Comparison of ENCODE assay signal across 34 mouse cellular contexts in the genomic region with DNA sequence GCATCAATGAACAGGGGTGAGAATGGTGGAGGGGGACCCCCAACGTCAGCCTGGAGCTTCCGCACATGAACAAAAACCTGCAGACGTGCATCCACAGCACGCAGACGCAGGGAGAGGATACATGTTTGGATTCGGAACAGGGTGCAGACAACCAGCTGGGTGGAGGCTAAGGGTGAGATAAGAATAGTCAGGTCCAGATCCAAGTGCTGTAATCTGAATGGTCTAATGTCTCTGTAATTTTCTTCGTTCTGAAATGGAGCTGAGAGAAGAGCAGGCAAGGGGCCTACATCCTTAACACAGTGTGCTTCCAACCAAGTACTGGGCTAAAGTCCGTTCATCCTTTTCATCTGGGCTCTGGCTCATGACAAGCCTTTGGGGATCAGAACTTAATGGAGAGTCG. TPM values are rescaled to one million over a fixed set of nuclear protein-coding genes. Genes with fewer than 3 reads are reported as not detected.
DNase-seq lines count a peak whose midpoint lies in the region; ATAC-seq and TF ChIP-seq lines count a peak whose summit lies in the region.
"Had no signal": no experiment of that assay in that cellular context is flagged by ENCODE, and none has a peak within 500 bp of the region (broad histone marks: within the 10 kb centered on the region; RNA-seq: fewer than 3 reads in every experiment).

No protein-coding gene starts in this region.

- intact Hi-C loops in heart, adult 2 months (cut with DNase I) = no loop called here
- intact Hi-C loops in heart, postnatal 10 days (cut with DNase I) = no loop called here

- no peak overlapping the region for H3K4me2 ChIP-seq in lung, postnatal 0 days (replicated peaks; ENCODE audit: low read depth, low read length)
- H3K4me2 ChIP-seq in stomach, postnatal 0 days (replicated peaks; ENCODE audit: low read depth) = no peak overlapping the region
- H3K4me2 ChIP-seq: forebrain, embryonic 15.5 days; midbrain, embryonic 11.5 days had no signal

- DNase-seq in adrenal gland, adult 8-10 months = peak; percentile 25
- DNase-seq in adrenal gland, postnatal 10 days = no peak
- DNase-seq in heart, adult 2 months = peak; percentile 35 to 39
- no peak for DNase-seq in heart, postnatal 10 days
- no peak for DNase-seq in lung, postnatal 0 days (ENCODE audit: low spot score)
- no peak for DNase-seq in lung, adult 2 months
- no peak for DNase-seq in stomach, postnatal 0 days (ENCODE audit: low spot score)
- DNase-seq in kidney, postnatal 36 days = no peak
- DNase-seq: cerebellum, adult 18-20 months; layer of hippocampus, adult 9-11 months had no signal

- H3K9me3 ChIP-seq in lung, postnatal 0 days (ENCODE audit: low read length) = no peaks in the 10 kb centered on the region
- H3K9me3 ChIP-seq in stomach, postnatal 0 days (ENCODE audit: control insufficient read depth, low read length) = no peaks in the 10 kb centered on the region
- H3K9me3 ChIP-seq: embryonic facial prominence, embryonic 13.5 days; forebrain, embryonic 10.5 days; forebrain, embryonic 15.5 days; hindbrain, embryonic 12.5 days; intestine, embryonic 15.5 days; limb, embryonic 10.5 days; limb, embryonic 15.5 days; lung, embryonic 15.5 days; neural tube, embryonic 12.5 days had no signal

- no peak for TF ChIP-seq CTCF in heart, adult 2 months (IDR thresholded peaks at IDR 0.05)
- TF ChIP-seq CTCF in lung, postnatal 0 days (IDR thresholded peaks at IDR 0.05) = no peak
- no peak for TF ChIP-seq CTCF in lung, adult 2 months (IDR thresholded peaks at IDR 0.05; ENCODE audit: insufficient read depth, low read length)
- no peak for TF ChIP-seq CTCF in stomach, postnatal 0 days (IDR thresholded peaks at IDR 0.05; ENCODE audit: low read depth)

- H3K36me3 ChIP-seq in heart, adult 2 months (ENCODE audit: control insufficient read depth, insufficient read depth, low read length) = no peaks in the 10 kb centered on the region
- no peaks in the 10 kb centered on the region for H3K36me3 ChIP-seq in lung, postnatal 0 days (ENCODE audit: insufficient read depth, low read length)
- H3K36me3 ChIP-seq in stomach, postnatal 0 days (ENCODE audit: control insufficient read depth, insufficient read depth, low read length) = no peaks in the 10 kb centered on the region
- H3K36me3 ChIP-seq: embryonic facial prominence, embryonic 13.5 days; forebrain, embryonic 10.5 days; forebrain, embryonic 15.5 days; hindbrain, embryonic 12.5 days; intestine, embryonic 15.5 days; limb, embryonic 10.5 days; limb, embryonic 15.5 days; lung, embryonic 15.5 days; neural tube, embryonic 12.5 days had no signal

- H3K27ac ChIP-seq in heart, adult 2 months = peak overlapping the region; percentile 46; the same call in 1 of the 2 replicates
- peak overlapping the region; percentile 62 for H3K27ac ChIP-seq in lung, postnatal 0 days (ENCODE audit: low read length)
- H3K27ac ChIP-seq in stomach, postnatal 0 days (replicated peaks) = peak overlapping the region; percentile 65
- H3K27ac ChIP-seq: embryonic facial prominence, embryonic 13.5 days; forebrain, embryonic 10.5 days; forebrain, embryonic 15.5 days; hindbrain, embryonic 12.5 days; hindbrain, postnatal 0 days; intestine, embryonic 15.5 days; limb, embryonic 10.5 days; limb, embryonic 15.5 days; liver, embryonic 14.5 days; neural tube, embryonic 12.5 days had no signal

- no peaks in the 10 kb centered on the region for H3K27me3 ChIP-seq in heart, adult 2 months (ENCODE audit: control insufficient read depth, insufficient read depth, low read length)
- H3K27me3 ChIP-seq in lung, postnatal 0 days (replicated peaks; ENCODE audit: insufficient read depth, low read length) = no peaks in the 10 kb centered on the region
- no peaks in the 10 kb centered on the region for H3K27me3 ChIP-seq in stomach, postnatal 0 days (ENCODE audit: control insufficient read depth, insufficient read depth, low read length)
- H3K27me3 ChIP-seq: CH12.LX; embryonic facial prominence, embryonic 13.5 days; forebrain, embryonic 15.5 days; hindbrain, embryonic 12.5 days; intestine, embryonic 15.5 days; limb, embryonic 15.5 days; lung, embryonic 15.5 days; neural tube, embryonic 12.5 days had no signal

- H3K9ac ChIP-seq in heart, adult 2 months (ENCODE audit: low read depth, low read length) = no peak overlapping the region
- no peak overlapping the region for H3K9ac ChIP-seq in lung, postnatal 0 days (replicated peaks; ENCODE audit: low read depth)
- no peak overlapping the region for H3K9ac ChIP-seq in stomach, postnatal 0 days (ENCODE audit: low read length)
- H3K9ac ChIP-seq: embryonic facial prominence, embryonic 13.5 days; forebrain, embryonic 15.5 days; hindbrain, embryonic 12.5 days; intestine, embryonic 15.5 days; limb, embryonic 15.5 days; liver, embryonic 14.5 days; lung, embryonic 15.5 days; neural tube, embryonic 12.5 days had no signal

- TF ChIP-seq POLR2A in heart, adult 2 months (IDR thresholded peaks at IDR 0.05; ENCODE audit: insufficient read depth, low read depth, low read length) = no peak
- no peak for TF ChIP-seq POLR2A in lung, adult 2 months (IDR thresholded peaks at IDR 0.05; ENCODE audit: borderline replicate concordance, extremely low read depth, low read depth, low read length)

- peaks cover 7% of the 10 kb centered on the region for H3K4me1 ChIP-seq in heart, adult 2 months (ENCODE audit: control insufficient read depth, insufficient read depth, low read length)
- H3K4me1 ChIP-seq in lung, postnatal 0 days (ENCODE audit: insufficient read depth, low read depth, low read length) = peaks cover 8% of the 10 kb centered on the region; the same call in 1 of the 2 replicates
- H3K4me1 ChIP-seq in lung, adult 2 months (ENCODE audit: control insufficient read depth, insufficient read depth, low read length) = peaks cover 17% of the 10 kb centered on the region
- H3K4me1 ChIP-seq in stomach, postnatal 0 days (replicated peaks; ENCODE audit: control insufficient read depth, insufficient read depth) = peaks cover 4% of the 10 kb centered on the region
- H3K4me1 ChIP-seq: forebrain, embryonic 15.5 days had no signal

- no peak for TF ChIP-seq EP300 in heart, adult 2 months (IDR thresholded peaks at IDR 0.05; ENCODE audit: insufficient read depth, low read depth, low read length)
- no peak for TF ChIP-seq EP300 in lung, postnatal 0 days (IDR thresholded peaks at IDR 0.05)
- TF ChIP-seq EP300 in stomach, postnatal 0 days (optimal IDR thresholded peaks at IDR 0.05) = no peak

- WGBS in heart, adult 2 months = 75% methylated on average over 9 of the region's 9 CpGs
- 84% methylated on average over 9 of the region's 9 CpGs for WGBS in lung, postnatal 0 days
- 77% methylated on average over 9 of the region's 9 CpGs for WGBS in lung, adult 2 months
- WGBS in stomach, postnatal 0 days = 84% methylated on average over 9 of the region's 9 CpGs

- H3K79me2 ChIP-seq in heart, adult 2 months (replicated peaks; ENCODE audit: control insufficient read depth, insufficient read depth, low read length) = no peaks in the 10 kb centered on the region

- no peak for ATAC-seq in lung, postnatal 0 days
- ATAC-seq in stomach, postnatal 0 days (ENCODE audit: low FRiP score, low TSS enrichment) = no peak
- ATAC-seq: forebrain, embryonic 15.5 days; hindbrain, postnatal 0 days; midbrain, embryonic 16.5 days had no signal

- H3K4me3 ChIP-seq in heart, adult 2 months = no peak overlapping the region
- no peak overlapping the region for H3K4me3 ChIP-seq in lung, postnatal 0 days (ENCODE audit: low read depth, low read length)
- no peak overlapping the region for H3K4me3 ChIP-seq in lung, adult 2 months (replicated peaks; ENCODE audit: extremely low read depth, low read depth, low read length)
- no peak overlapping the region for H3K4me3 ChIP-seq in stomach, postnatal 0 days (ENCODE audit: low read depth, low read length)
- H3K4me3 ChIP-seq: embryonic facial prominence, embryonic 13.5 days; forebrain, embryonic 10.5 days; forebrain, embryonic 15.5 days; hindbrain, embryonic 12.5 days; intestine, embryonic 15.5 days; limb, embryonic 10.5 days; limb, embryonic 15.5 days; neural tube, embryonic 12.5 days had no signal

RNA-seq across cellular contexts. Expression of a gene that starts 6.9 kb away (rescaled TPM):
- total RNA-seq in adrenal gland, adult 8-10 months (2022) = 1 to 10 TPM in 1 of 4 experiments, under 1 TPM in 3; 0.77 to 2.1 (median 0.88) TPM
- 1 to 10 TPM; 3.0 to 3.4 TPM for total RNA-seq in adrenal gland, postnatal 10 days (2021)
- 1 to 10 TPM in 1 of 2 experiments, under 1 TPM in 1; 0.84 to 2.4 TPM for total RNA-seq in heart, adult 2 months (2021)
- polyA plus RNA-seq in heart, adult 2 months (2012; rRNA removed) = 3.1 and 3.5 TPM in 2 replicates
- total RNA-seq in heart, postnatal 10 days (2021) = 1 to 10 TPM; 3.2 to 3.9 TPM
- polyA plus RNA-seq in lung, postnatal 0 days (2015; fragmentation: Nextera tagmentation; extraction: Ambion mirVana) = 14.8 and 16.2 TPM in 2 replicates
- polyA plus RNA-seq in lung, adult 2 months (2012; rRNA removed) = 43.2 and 46.8 TPM in 2 replicates
- 0.28 and 0.35 TPM in 2 replicates for polyA plus RNA-seq in stomach, postnatal 0 days (2015; fragmentation: Nextera tagmentation; extraction: Ambion mirVana)
- total RNA-seq: common myeloid progenitor, adult 5-6 weeks; megakaryocyte, adult 5-6 weeks had no signal
- polyA plus RNA-seq: activated CD4-positive, CD25-positive, alpha-beta regulatory T cell, adult 4 months; C2C12; embryonic facial prominence, embryonic 13.5 days had no signal

RNA-seq across cellular contexts. Expression of a gene that starts 24.8 kb away (rescaled TPM):
- under 1 TPM; 0.54 to 0.84 (median 0.72) TPM for total RNA-seq in adrenal gland, adult 8-10 months (2022)
- 10 to 100 TPM; 16.2 to 27.8 TPM for total RNA-seq in adrenal gland, postnatal 10 days (2021)
- not detected for total RNA-seq in heart, adult 2 months (2021)
- 0.06 and 0.15 TPM in 2 replicates for polyA plus RNA-seq in heart, adult 2 months (2012; rRNA removed)
- total RNA-seq in heart, postnatal 10 days (2021) = not detected
- 0.10 and 0.18 TPM in 2 replicates for polyA plus RNA-seq in lung, postnatal 0 days (2015; fragmentation: Nextera tagmentation; extraction: Ambion mirVana)
- 0.90 and 1.1 TPM in 2 replicates for polyA plus RNA-seq in lung, adult 2 months (2012; rRNA removed)
- polyA plus RNA-seq in stomach, postnatal 0 days (2015; fragmentation: Nextera tagmentation; extraction: Ambion mirVana) = 0.85 and 1.2 TPM in 2 replicates
- total RNA-seq: CH12.LX; common myeloid progenitor, adult 5-6 weeks; ES-E14; gastrocnemius, adult 18-20 months; hindbrain, postnatal 0 days; left cerebral cortex, postnatal 10 days had no signal
- polyA plus RNA-seq: activated CD4-positive, CD25-positive, alpha-beta regulatory T cell, adult 4 months; C2C12; embryonic facial prominence, embryonic 13.5 days; forebrain, embryonic 10.5 days; forebrain, embryonic 15.5 days; frontal cortex, adult 2 months; hindbrain, embryonic 12.5 days; hindbrain, postnatal 0 days; intestine, embryonic 15.5 days; limb, embryonic 10.5 days; limb, embryonic 15.5 days; lung, embryonic 15.5 days; midbrain, embryonic 11.5 days; midbrain, embryonic 16.5 days; neural tube, embryonic 12.5 days; stomach, embryonic 14.5 days had no signal

RNA-seq across cellular contexts. Expression of a gene that starts 33.1 kb away (rescaled TPM):
- 100 to 1,000 TPM in 1 of 4 experiments, 10 to 100 TPM in 3; 86.5 to 102 (median 87.4) TPM for total RNA-seq in adrenal gland, adult 8-10 months (2022)
- total RNA-seq in adrenal gland, postnatal 10 days (2021) = 100 to 1,000 TPM; 111 to 113 TPM
- total RNA-seq in heart, adult 2 months (2021) = 100 to 1,000 TPM; 198 to 199 TPM
- 71.7 and 106 TPM in 2 replicates for polyA plus RNA-seq in heart, adult 2 months (2012; rRNA removed)
- total RNA-seq in heart, postnatal 10 days (2021) = 100 to 1,000 TPM; 181 to 183 TPM
- 164 and 206 TPM in 2 replicates for polyA plus RNA-seq in lung, postnatal 0 days (2015; fragmentation: Nextera tagmentation; extraction: Ambion mirVana)
- 11.6 and 24.4 TPM in 2 replicates for polyA plus RNA-seq in lung, adult 2 months (2012; rRNA removed)
- polyA plus RNA-seq in stomach, postnatal 0 days (2015; fragmentation: Nextera tagmentation; extraction: Ambion mirVana) = 631 and 679 TPM in 2 replicates

RNA-seq across cellular contexts. Expression of a gene that starts 52.0 kb away (rescaled TPM):
- total RNA-seq in adrenal gland, adult 8-10 months (2022) = 1 to 10 TPM in 3 of 4 experiments, under 1 TPM in 1; 0.73 to 2.2 (median 1.6) TPM
- total RNA-seq in adrenal gland, postnatal 10 days (2021) = 1 to 10 TPM in 1 of 2 experiments, under 1 TPM in 1; 0.63 to 1.3 TPM
- not detected for total RNA-seq in heart, adult 2 months (2021)
- polyA plus RNA-seq in heart, adult 2 months (2012; rRNA removed) = 0.32 and 0.49 TPM in 2 replicates
- total RNA-seq in heart, postnatal 10 days (2021) = not detected
- polyA plus RNA-seq in lung, postnatal 0 days (2015; fragmentation: Nextera tagmentation; extraction: Ambion mirVana) = 1.8 and 2.0 TPM in 2 replicates
- 4.2 and 5.1 TPM in 2 replicates for polyA plus RNA-seq in lung, adult 2 months (2012; rRNA removed)
- polyA plus RNA-seq in stomach, postnatal 0 days (2015; fragmentation: Nextera tagmentation; extraction: Ambion mirVana) = 0.16 and 0.19 TPM in 2 replicates
- total RNA-seq: common myeloid progenitor, adult 5-6 weeks; megakaryocyte, adult 5-6 weeks had no signal
- polyA plus RNA-seq: activated CD4-positive, CD25-positive, alpha-beta regulatory T cell, adult 4 months; liver, embryonic 14.5 days; spleen, adult 2 months had no signal

RNA-seq across cellular contexts. Expression of a gene that starts 59.5 kb away (rescaled TPM):
- 1 to 10 TPM; 1.8 to 2.7 (median 2.3) TPM for total RNA-seq in adrenal gland, adult 8-10 months (2022)
- 1 to 10 TPM; 3.9 to 5.6 TPM for total RNA-seq in adrenal gland, postnatal 10 days (2021)
- total RNA-seq in heart, adult 2 months (2021) = under 1 TPM; 0.42 to 0.96 TPM
- 1.5 and 2.2 TPM in 2 replicates for polyA plus RNA-seq in heart, adult 2 months (2012; rRNA removed)
- total RNA-seq in heart, postnatal 10 days (2021) = 1 to 10 TPM; 2.2 to 2.6 TPM
- polyA plus RNA-seq in lung, postnatal 0 days (2015; fragmentation: Nextera tagmentation; extraction: Ambion mirVana) = 1.6 and 3.0 TPM in 2 replicates
- 5.8 and 8.4 TPM in 2 replicates for polyA plus RNA-seq in lung, adult 2 months (2012; rRNA removed)
- polyA plus RNA-seq in stomach, postnatal 0 days (2015; fragmentation: Nextera tagmentation; extraction: Ambion mirVana) = 2.7 and 2.8 TPM in 2 replicates
- total RNA-seq: common myeloid progenitor, adult 5-6 weeks; megakaryocyte, adult 5-6 weeks had no signal
- polyA plus RNA-seq: activated CD4-positive, CD25-positive, alpha-beta regulatory T cell, adult 4 months; C2C12 had no signal

Comparison
In these comparisons a context has a peak if more than half of its experiments do, and no peak if none do; other contexts are left out.
1. DNase-seq: peak in adrenal gland, adult 8-10 months (single experiment) and heart, adult 2 months (2 of 2); none in adrenal gland, postnatal 10 days (single experiment), heart, postnatal 10 days (0 of 2), lung, postnatal 0 days (single experiment), lung, adult 2 months (single experiment), stomach, postnatal 0 days (single experiment) and kidney, postnatal 36 days (0 of 2).
2. RNA of a gene that starts 24.8 kb away (total RNA-seq): 16.2 to 27.8 TPM in adrenal gland, postnatal 10 days; 0.54 to 0.84 TPM in adrenal gland, adult 8-10 months, not detected in heart, adult 2 months and not detected in heart, postnatal 10 days; every median in the first group is over 4 times any median in the second.
3. Peak in every context shown above with its lines, with median percentiles within 50 percentile points of each other: H3K27ac ChIP-seq.